Mouse (Mus musculus): ENCODE results near the gene Usp42.

The Usp42 gene

DNA sequence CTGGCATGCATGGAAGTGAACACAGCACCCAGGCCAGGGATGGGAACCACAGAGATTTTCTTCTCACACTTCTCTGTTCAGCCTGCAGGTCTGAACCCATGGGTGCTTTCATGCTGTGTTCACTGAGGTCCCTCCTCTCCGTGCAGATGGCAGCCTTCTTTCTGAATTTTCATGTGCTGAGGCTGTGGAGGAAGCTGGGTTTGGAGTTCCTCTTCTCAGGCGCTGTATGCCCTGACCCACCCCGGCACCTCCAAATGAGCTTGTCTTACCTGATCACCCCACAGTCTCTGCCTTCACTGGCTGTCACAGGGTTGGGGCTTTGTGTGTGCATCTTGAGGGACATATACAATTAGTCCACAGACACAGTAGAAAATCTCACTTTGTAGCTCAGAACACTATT lies 44.5 kb downstream of the Usp42 start:
- DNase-seq, result no peak

GRCm38 (mm10) chr5:143686456-143686855 lies 45.6 kb downstream of the Usp42 start:
- no peak for DNase-seq

GRCm38 (mm10) chr5:143684911-143685390 lies 47.1 kb downstream of the Usp42 start:
- DNase-seq, result no peak

GRCm38 (mm10) chr5:143683696-143684095 lies 48.4 kb downstream of the Usp42 start:
- DNase-seq, result no peak

GRCm38 (mm10) chr5:143679654-143680053 lies 52.4 kb downstream of the Usp42 start:
- no peak for DNase-seq

DNA sequence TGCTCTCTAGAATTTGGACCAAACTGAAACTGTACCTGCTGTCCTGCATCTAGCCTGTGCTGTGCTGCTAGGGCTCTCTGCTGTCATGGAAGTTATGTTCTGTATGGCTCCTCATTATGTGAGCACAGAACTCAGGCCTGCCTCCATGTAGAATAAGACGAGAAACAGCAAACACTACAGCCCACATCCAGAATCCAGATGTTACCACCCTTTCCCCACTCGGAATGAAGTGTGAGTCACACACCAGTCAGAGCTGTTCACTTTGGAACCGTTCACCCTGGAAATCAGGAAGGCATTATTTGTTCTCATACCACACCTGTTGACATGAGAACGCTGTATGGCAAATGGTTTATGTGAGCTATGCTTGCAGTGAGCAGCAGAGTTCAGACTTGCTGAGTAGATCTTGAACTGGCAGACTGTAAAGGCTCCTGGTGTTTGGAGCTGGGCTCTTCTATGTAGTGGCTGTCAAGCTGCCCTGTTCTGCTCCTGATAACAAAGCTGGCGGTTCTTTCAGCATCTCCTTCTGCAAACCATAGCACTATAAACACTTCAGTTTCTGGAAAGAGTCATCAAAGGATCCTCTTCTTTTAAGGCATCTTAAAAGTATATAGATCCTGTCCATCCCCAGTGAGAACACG lies 53.3 kb downstream of the Usp42 start:
- DNase-seq, result no peak

DNA sequence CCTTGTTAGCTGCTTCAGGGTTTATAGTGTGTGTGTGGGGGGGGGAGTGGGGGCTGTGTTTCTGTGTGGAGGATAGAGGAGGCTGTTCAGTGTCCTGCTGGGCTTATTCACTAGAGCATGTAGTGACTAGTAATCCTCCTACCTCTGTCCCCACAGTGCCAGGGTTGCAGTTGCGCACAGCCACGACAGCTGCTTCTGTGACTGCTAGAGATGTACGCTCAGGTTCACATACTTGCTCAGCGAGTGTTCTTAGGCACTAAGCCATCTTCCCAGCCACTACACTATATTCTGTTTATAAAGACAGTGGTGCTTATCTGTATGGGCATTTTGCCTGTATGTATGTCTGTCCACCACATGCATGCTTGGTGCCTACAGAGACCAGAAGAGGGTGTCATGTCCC lies 54.7 kb downstream of the Usp42 start:
- DNase-seq, result no peak

DNA sequence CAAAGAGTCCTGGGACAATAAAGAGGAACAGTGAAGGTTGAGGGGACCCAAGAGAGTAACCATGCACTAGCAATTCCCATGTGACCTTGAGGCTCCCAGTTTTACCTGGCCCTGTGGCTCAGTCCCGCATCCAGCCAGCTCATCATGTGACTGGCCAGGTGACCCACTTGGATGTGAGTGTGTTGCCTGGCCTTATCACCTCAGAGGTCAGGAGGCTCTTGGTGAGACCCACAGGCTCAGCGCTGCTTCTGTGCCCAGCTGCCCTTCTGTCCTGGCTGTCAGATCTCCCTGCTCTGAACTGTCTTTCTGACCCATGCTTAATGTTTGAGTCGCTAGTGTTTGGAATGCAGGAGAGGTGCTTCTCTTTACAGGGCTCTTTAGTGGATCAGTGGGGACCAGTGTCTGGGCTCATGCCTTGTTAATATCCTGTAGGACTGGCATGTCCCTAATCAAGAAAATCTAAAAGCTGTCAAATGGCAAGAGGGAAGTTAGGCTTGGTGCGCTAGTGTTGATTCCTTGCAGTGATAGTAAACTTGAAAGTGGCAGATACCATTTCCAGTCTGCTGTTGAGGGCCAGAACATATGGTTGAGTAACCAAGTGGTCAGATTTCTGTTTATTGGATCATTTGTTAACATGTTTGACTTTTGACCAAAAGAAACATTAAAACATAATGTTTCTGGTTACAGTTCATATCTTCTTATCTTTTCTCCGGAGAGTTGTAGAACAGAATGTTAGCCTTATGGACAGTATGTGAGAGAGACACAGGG lies 55.7 kb downstream of the Usp42 start:
- DNase-seq, result no peak

- no peak for DNase-seq
Measured at GRCm38 (mm10) chr5:143674576-143674975, 57.5 kb downstream of the Usp42 start.

- no peak for DNase-seq
Measured at GRCm38 (mm10) chr5:143670740-143671415, 61.2 kb downstream of the Usp42 start.

- no peak for DNase-seq
Measured at GRCm38 (mm10) chr5:143669839-143670238, 62.2 kb downstream of the Usp42 start.

- DNase-seq, result no peak
Measured at GRCm38 (mm10) chr5:143669393-143669792, 62.7 kb downstream of the Usp42 start.

GRCm38 (mm10) chr5:143668884-143669283 lies 63.2 kb downstream of the Usp42 start:
- no peak for DNase-seq

DNA sequence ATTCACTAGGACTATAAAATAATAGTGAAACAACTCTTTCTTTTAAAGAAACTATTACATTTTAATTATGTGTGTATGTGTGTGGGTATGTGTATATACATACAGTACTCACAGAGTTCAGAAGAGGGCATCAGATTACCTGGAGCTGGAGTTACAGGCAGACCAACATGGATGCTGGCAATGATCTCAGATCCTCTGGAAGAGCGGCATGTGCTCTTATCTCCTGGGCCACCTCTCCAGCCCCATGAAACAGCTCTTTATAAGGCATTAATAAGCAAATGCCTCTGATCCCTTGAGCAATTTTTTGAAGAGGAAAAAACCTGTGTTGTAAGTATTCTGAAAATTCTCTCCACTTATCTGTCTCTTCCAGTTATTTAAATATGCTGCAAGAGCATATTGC lies 66.1 kb downstream of the Usp42 start:
- DNase-seq, result no peak

GRCm38 (mm10) chr5:143665561-143665960 lies 66.5 kb downstream of the Usp42 start:
- no peak for DNase-seq

DNA sequence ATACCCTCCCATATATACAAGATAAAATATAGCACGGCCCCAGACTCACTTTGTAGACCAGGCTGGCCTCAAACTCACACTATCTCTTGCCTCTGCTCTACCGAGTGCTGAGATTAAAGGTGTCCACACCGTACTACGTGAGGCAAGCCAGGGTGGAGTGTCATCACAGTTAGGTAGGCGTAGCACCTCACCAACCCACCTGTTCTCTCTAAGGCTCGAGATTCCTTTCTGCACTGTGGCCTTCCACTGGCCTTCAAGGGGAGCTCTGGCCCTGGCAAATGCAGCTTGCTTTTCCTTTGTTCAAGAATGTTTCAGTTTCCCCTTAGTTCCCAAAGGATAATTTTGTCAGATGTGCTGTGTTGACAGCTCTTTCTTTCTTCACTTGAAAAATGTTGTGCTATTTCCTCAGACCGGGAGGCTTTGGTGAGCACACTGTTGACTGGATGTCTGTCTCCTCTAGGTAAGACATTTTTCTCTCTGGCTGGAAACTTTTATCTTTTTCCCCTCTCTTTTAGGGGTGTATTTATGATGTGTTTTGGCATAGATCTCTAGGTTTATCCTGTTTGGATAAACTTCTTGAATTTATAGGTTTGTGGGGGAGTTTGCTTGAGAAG lies 68.9 kb downstream of the Usp42 start:
- no peak for DNase-seq
